Mouse (Mus musculus) liver, adult (tissue): ENCODE data around the gene Thada.

Experiments used
- GATA4 ChIP-seq: IDR thresholded peaks from 2 replicates; pipeline ENCODE4 v1.6.1; 2014; ENCODE audit warnings: mild to moderate bottlenecking, low read length; ENCODE audit not compliant: insufficient replicate concordance

Thada gene

GRCm38 (mm10) chr17:84272557-84273261 is 193.3 kb downstream of the Thada start:
- no peak for TF ChIP-seq GATA4

GRCm38 (mm10) chr17:84271566-84272202 is 194.3 kb downstream of the Thada start:
- no peak for TF ChIP-seq GATA4

- TF ChIP-seq GATA4 = no peak
These were observed 196.3 kb downstream of the Thada start for GRCm38 (mm10) chr17:84269722-84270121.

- 0 out of 2 replicates have a peak, but pooled peaks have one; percentile 45 for TF ChIP-seq GATA4
These were observed 197.6 kb downstream of the Thada start for GRCm38 (mm10) chr17:84268450-84268849.

GRCm38 (mm10) chr17:84267456-84268074 is 198.4 kb downstream of the Thada start:
- TF ChIP-seq GATA4 = no peak

- TF ChIP-seq GATA4 = no peak
These were observed 199.7 kb downstream of the Thada start for GRCm38 (mm10) chr17:84266161-84266948.

GRCm38 (mm10) chr17:84265480-84266130 is 200.4 kb downstream of the Thada start:
- no peak for TF ChIP-seq GATA4

GRCm38 (mm10) chr17:84264305-84264704 is 201.7 kb downstream of the Thada start:
- TF ChIP-seq GATA4 = no peak

GRCm38 (mm10) chr17:84263591-84263990 is 202.4 kb downstream of the Thada start:
- no peak for TF ChIP-seq GATA4

- TF ChIP-seq GATA4 = no peak
These were observed 203.6 kb downstream of the Thada start for GRCm38 (mm10) chr17:84262325-84262979.

- TF ChIP-seq GATA4 = no peak
These were observed 205.0 kb downstream of the Thada start for GRCm38 (mm10) chr17:84261010-84261409.

GRCm38 (mm10) chr17:84260226-84260625 is 205.8 kb downstream of the Thada start:
- no peak for TF ChIP-seq GATA4

- no peak for TF ChIP-seq GATA4
These were observed 207.3 kb downstream of the Thada start for GRCm38 (mm10) chr17:84258638-84259261.
